Mouse (Mus musculus) megakaryocyte progenitor cell, adult 5-6 weeks (primary cell): ENCODE data around the gene Stambpl1. TPM values are rescaled to one million over a fixed set of nuclear protein-coding genes. Genes with fewer than 3 reads are reported as not detected.
"Not testable (repeated sequence)": the region's sequence is repeated elsewhere in the genome, so short reads cannot be mapped to it uniquely, and the experiment has no call there.

ENCODE experiments used
- ATAC-seq: replicated peaks from 2 replicates; pipeline ENCODE4 v1.8.0; 2016; ENCODE audit warnings: mild to moderate bottlenecking, moderate TSS enrichment, inconsistent platforms; ENCODE audit not compliant: poor library complexity
- total RNA-seq, 2 experiments: library from RNA; stranded (forward) in 1 of 2; stranded (reverse) in 1 of 2; fragments of 157-497, 149-512 nt in 1 of 2; fragments of 200-1000 nt in 1 of 2; gene quantifications; 2 replicates each; pipeline versions ENCODE4 v1.2.3 to v1.2.4; 2015 to 2017

Gene Stambpl1
- total RNA-seq, 2 experiments from 2014 or later = 14.4 to 23.9 TPM

DNA sequence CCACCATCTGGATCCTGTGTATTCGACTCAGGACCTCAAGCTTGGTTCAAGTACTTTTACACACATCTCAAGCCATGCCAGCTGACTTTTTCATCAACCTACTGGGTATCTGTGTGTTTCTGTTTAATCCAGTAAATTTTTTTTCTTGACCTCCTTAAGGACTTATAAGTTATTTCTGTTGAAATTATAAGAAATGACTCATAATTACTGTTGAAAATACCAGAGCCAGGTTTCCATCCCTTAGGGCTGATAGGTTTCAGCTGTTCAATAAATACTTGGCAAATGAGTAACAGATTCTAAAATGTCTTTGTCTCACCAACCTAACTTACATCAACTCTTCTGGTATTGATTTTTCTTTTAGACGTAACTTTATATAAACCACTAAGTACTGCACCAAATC, 3.0 kb downstream of the Stambpl1 start:
- no peak for ATAC-seq

DNA sequence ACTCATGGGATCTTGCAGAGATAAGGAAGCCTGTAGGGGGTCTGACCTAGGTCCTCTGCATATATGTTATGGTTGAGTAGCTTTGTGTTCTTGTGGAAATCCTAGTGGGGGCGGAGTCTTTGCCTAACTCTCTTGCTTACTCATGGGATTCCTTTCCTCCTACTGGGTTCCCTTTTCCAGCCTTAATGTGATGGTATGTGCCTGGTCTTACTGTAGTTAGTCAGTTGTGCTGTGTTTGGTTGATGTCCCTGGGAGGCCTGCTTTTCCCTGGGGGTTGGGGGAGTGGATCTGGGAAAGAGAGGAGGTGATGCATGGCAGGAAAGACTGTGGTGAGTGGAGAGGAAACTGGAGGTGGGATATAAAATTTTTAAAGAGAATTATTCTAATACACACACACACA, 6.0 kb downstream of the Stambpl1 start:
- ATAC-seq = no peak

DNA sequence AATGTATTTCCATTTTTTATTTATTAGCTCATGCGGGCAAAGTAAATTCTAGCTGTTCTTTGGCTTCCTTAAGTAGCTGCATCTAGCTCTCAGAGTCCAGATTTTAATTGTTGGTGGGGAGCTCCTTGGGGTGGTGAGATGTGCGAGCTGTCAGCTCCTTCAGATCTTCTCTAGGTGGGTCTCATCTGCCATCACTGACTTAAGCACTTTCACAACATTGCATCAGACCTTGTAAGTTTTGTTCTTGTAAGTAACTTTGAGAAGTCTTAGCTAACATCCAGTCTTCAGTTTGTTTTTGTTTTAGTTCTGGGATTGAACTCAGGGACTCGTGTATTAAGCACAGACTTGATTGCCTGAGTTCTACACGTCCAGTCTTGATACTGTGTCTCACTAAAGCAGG, 6.9 kb downstream of the Stambpl1 start:
- 0 out of 2 replicates have a peak, but pooled peaks have one; percentile 23 for ATAC-seq

DNA sequence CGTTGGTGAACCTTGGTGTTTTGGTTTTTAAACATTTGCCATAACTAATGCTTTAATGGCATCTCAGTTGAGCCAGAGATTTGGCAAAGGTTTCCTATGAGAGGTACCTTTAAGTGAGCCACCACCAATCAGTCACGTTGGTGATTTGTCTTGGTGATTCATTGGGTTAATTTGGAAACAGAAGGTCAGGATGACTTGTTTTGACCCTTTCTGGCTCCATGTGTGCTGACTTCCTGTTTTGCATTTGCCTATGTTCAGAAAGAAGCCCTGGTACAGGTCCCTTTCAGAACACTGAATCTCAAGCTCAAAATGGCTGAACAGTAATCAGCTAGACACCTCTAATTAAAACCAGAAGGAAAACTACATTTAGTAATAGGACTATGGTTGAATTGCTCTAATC, 7.5 kb downstream of the Stambpl1 start:
- peak; percentile 67 for ATAC-seq

DNA sequence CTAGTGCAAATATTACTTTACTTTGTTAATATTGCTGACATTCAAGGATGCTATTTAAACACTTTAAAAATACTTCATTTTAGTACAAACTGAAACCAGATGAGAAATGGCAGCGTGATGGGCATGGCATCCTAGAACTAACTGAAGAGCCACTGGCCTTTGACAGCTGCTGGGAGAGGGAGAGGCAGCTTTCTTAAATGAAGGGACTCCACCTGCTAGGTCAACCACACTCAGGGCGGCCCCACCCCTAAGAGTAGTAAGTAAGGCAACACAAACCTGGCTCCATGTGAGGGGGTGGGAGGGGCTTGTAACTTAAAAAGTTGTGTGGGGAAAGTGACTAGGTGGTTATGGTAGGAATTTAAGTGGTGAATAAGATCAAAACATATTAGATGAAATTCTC, 10.6 kb downstream of the Stambpl1 start:
- no peak for ATAC-seq

DNA sequence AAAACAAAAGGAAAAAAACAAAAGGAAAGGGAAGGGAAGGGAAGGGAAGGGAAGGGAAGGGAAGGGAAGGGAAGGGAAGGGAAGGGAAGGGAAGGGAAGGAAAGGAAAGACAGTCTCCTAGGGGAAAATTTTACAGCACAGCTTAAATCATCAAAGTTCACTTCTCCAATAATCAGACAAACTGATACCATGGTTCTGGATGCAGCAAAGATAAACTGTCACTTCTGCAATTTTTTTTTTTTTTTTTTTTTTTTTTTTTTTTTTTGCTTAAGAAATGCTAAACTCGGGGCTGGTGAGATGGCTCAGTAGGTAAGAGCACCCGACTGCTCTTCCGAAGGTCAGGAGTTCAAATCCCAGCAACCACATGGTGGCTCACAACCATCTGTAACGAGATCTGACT, 14.1 kb downstream of the Stambpl1 start:
- ATAC-seq = not testable (repeated sequence)

DNA sequence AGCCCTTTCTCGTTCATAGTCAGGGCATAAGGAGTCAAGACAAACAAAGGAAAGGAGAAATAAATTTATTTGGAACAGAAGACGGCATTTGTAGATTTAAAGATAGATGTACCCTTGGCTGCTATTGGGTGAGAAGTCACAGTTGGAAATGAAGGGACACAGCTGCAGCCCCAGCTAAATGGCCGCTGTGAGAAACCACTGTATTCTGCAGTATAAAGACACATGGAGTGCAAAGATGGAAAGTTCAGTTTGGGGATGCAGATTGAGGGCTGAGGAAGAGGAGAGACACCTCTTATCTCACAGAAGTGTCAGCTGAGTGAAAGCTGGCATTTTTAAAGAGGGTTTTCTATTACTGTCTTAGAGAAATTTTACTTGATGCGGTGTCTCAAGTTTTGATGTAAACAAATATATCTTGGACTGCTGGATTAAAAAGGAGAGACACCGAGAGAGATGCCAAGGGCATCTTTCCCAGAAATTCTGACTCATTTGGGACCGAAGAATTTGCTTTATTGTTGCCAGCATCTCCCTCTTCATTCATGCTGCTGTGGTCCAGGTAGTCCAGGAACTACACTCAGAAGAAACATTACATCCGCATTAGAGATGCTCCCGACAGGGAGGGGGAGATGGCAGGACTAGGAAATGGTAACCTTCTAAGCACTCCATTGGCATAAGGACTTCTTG, 14.9 kb downstream of the Stambpl1 start:
- ATAC-seq = no peak

DNA sequence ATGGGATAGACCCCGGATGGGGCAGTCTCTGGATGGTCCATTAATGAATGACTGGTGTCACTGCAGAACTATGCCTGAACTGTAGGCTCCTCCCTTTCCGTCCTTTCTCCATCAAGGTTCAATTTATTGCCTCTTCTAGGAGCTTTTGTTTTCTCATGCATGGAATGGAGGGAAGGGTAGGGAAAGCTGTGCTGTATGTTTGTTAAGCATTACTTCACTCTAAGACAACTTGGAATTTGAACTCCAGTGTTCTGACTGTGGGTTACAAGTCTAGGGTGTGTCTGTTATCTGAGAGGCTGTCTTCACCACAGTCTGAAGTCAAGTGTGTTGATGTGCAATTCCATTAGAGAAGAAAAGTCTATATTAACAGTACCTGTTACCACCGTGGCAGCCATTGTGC, 17.0 kb downstream of the Stambpl1 start:
- ATAC-seq = no peak

DNA sequence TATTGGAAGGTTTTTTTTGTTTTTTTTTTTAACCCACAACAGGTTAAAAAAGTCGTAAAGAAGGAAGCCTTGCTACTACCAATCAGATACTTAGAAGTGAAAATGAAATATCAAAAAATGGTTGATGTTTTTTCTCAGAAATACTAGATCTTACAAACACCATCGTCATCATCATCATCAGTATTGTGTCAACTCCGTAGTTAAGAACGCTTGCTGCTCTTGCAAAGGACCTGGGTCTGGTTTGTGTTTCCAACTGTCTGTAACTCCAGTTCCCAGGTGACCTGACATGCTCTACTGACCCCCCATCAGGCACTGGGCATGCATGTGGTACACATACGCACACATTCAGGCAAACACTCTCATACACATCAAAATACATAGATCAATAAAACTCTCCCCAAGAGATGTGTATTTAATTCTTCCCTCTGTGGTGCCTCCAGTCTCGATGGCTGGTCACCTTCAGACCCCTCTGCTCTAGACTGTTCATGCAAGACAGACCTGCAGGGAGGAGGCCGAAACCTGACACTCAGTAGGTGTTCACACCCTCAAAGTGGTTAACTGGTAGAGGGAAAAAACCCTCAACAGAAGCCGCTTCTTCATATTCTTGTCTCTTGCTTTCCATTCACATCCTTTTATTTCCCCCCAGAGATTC, 18.0 kb downstream of the Stambpl1 start:
- ATAC-seq = no peak

DNA sequence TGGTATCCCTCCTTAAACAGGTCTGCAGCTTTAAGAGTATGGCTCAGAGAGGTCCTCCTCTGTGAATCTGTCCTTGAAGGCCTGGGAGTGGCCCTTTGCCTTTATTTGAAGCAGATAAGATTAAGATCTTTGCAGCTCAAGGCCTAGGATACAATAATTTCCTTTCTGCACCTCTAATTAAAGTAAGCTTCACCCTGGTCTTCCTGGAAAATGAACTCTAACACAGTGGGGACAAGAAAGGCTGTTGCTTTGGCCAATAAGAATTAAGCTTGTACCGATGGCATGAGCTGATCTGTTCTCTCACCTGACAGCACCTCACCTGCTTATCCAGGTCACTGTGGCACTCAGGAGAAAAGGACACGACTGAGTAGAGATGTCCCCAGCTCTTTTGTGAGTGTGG, 18.8 kb downstream of the Stambpl1 start:
- ATAC-seq = no peak

DNA sequence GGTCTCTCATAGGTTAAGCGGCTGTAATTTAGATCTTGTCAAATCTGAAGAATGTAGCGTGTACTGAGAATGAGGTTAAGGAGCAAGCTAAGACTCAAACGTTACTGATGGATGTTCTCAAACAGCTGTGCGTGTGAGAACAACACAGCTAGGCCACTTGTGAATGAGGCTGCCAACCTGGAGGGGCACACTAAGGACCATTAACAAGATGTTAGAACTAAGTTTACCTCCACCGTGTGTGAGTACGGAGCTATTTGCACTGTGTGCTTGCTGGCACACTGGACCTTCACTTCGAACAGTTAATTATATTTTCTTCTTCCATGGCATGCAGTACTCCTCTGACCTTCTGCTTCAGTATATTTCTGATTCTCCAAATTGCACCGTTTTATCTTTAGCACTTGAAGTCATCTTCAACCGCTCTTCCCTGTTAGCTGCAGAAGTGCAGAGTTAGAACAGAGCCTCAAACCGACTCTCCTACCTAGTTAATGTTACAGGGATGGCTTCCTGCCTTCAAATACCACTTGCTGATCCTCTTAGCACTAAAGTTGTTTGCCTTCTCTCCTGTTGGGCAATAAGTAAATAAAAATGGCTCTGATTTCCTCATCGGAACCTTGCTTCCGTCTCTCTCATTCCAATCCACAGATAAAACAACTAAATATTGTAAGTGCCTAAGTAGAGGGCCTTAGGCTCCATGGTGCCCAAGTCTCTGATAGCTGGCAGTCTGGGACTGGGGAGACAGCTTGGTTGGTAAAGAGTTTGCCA, 20.6 kb downstream of the Stambpl1 start:
- no peak for ATAC-seq

DNA sequence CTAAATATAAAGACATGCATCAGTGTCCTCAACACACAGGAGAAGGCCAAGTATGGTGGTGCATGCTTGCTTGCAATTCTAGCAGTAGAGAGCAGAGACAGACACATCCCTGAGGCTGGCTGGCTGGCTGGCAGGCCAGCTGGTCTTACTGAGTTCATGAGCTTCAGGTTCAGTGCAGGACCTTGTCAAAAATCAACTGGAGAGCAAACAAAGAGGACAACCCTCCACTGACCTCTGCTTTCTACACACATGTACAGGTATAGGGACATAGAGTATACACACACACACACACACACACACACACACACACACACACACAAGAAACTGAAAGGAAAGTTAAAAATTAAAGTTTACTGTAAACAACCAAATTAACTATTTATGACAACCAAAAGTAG, 21.2 kb downstream of the Stambpl1 start:
- ATAC-seq = no peak

DNA sequence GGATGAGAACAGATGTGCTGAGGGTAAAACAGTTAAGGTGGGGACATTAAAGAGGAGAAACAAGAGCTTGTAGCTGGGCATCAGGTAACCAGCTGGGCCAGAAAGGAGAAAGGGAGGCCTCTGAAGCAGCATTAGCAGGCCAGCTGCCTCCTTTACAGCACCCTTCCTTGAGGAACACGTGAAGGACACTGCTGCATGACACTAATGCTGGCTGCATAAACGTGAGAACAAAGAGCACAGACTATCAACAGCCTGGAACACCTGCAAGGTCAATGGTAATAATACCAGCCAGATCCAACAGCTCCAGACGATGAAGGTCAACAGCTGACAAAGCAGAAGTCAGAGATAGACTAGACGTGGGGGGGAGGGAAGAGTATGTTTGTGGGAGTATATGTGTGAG, 22.1 kb downstream of the Stambpl1 start:
- no peak for ATAC-seq

DNA sequence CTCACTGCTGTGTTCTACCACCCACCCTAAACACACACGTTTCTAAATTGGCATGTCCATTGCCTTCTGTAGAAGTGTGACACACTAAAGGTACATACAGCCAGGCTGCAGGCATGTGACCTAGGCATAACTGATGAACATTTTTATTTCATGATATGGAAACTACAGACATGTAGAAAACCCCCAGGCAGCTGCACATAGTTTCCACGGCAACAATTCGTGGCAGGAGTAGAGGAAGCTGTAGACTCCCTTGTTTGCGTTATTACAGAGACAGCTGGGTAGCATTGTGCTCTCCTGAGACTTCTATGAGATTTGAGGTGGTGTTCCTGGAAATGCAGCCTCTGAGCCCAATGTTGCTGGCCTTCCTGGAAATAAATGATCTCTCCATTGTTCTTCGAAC, 24.9 kb downstream of the Stambpl1 start:
- ATAC-seq = no peak

DNA sequence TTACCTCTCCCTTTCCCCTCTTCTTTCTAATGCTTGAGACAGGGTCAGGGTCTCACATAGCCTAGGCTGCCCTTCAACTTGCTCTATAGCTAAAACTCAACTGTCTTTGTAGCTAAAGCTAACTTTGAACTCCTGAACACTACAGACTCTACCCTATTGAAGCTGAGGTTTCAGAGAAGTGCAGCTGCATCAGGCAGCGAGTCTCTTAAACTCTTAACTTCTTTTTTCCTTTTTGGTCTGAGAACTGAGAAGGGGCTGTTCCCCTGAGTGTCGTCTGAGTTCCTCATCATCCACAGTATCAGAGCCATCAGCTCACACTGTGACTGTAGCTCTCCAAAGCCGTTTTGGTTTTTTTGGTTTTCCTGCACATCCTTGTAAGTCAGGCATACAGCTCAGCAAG, 25.7 kb downstream of the Stambpl1 start:
- ATAC-seq = no peak

DNA sequence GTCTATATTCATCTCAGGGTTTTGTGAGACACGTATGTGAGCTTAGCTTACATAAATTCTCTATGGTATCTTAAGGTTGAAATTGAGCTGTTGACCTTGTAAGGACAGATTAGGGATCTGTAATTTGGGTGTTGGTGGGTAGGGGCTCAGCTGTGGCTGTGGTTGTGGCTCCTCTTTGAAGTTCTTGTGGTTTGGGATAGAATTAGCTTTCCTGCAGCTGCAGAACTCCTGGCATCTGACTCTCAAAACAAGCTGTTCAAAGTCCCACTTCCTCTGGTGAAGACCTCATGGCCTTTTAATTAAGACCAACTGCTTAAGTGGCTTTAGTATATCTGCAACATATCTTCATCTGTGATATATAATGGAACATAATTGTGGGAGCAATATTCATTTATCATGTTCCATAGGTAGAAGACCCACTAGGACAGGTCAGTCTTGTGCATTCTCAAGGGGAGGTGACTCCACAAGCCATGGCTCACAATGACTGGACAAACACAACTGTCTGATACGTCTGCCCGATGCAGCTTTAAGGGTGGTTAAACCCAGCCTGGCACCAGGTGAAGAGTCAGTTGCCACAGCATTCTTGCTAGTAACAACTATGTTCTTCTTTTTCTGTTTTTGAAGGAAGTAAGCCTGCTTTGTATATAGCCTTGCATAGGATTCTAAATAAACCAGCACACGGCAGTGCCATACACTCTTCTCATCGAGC, 27.4 kb downstream of the Stambpl1 start:
- peak; percentile 42; the same call in 1 of the 2 replicates for ATAC-seq

DNA sequence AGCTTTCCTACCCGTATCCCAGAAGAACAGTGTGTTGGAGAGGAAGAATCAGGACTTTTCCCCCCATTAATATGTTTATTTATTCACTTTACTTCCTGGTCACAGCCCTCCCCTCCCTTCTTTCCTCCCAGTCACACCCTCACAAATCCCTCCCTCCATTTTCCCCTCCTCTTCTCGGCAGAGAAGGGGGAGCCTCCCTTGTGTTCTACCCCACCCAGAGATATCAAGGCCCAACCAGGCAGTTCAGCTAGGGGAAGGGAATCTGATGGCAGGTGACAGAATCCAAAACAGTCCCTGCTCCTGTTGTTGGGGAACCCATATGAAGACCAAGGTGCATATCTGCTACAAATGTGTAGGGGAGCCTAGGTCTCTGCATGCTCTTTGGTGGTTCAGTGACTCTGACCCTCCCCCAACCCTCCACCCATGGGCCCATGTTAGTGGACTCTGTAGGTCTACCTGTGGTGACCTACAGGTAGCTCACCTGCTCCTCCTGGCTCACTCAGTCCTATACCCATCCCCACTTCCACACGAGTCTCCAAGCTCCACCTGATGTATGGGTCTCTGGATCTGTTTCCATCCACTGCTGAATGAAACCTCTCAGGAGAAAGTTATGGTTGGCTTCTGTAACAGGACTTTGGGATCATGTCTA, 28.8 kb downstream of the Stambpl1 start:
- ATAC-seq = no peak

DNA sequence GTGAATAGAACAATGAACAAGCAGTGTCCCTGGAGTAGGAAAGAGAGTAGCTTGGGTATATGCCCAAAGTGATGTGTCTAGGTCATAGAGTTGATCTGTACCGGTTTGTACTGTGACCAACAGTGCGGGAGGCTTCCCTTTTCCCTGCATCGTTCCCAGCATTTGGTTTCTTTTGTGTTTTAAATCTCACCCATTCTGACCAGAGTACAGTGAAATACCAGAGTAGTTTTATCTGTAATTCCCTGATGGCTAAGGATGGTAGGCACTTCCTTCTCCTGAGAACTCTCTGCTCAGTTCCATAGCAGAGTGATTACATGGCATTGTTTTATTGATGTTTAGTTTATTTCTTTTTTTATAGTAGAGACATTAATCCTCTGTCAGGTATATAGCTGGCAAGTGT, 30.8 kb downstream of the Stambpl1 start:
- no peak for ATAC-seq

DNA sequence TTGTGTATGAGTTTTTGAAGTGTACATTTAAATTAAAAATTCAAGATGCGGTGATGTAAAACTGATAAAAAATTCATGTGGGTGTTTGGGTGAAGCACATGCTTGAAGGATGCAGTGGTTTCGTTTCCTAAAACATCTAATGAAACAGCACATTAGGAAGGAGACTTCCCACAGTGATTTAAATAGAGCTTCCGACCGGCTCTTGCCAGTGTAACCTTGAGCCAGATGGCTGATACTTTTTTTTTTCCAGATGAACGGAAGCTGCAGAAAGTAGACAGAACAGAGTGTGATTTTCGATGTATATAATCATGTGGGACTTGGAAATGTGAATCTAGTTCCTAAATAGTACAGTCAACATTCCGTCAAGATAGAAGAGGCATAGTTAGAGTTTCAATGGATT, 39.6 kb downstream of the Stambpl1 start:
- no peak for ATAC-seq

DNA sequence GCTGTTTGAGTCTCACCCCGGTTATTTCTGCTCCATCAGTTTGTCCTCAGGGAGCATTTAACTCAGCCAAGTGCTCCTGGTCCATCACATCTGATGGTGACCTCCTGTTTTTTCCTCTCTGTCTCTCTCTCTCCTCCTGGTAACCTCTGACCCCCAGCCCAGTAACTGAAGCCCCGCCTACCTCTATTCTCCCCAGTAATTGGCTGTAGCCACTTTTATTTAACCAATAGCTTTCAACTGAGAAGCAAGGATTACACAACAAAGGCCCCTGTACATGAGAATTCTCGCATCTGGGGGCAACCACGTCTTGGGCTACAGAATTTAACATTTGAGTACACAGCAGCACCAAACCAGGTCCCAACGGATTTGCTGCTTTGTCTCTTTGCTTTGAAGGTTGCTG, 40.3 kb downstream of the Stambpl1 start:
- ATAC-seq = no peak

DNA sequence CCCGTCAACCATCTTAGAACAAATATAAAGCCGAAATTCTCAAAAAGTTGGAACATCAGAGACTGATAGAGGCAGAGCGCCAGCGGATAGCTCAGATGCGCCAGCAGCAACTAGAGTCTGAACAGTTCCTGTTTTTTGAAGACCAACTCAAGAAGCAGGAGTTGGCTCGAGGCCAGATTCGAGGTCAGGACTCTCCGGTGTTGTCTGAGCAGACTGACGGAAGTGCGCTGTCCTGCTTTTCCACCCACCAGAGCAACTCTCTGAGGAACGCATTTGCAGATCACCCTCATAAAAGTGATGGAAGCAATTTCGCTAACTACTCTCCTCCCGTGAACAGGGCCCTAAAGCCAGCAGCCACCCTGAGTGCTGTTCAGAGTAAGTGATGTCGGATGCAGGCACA, 41.9 kb downstream of the Stambpl1 start:
- peak; percentile 66 for ATAC-seq
